Mouse (Mus musculus) kidney, postnatal 4 days (tissue): ENCODE results near the gene Msi2.

Experiments
- DNase-seq, 2 experiments: peaks; one replicate each; pipeline ENCODE4 v3.0.0; 2021; ENCODE audit warnings: mixed read lengths in 2 of 2

The Msi2 gene

DNA sequence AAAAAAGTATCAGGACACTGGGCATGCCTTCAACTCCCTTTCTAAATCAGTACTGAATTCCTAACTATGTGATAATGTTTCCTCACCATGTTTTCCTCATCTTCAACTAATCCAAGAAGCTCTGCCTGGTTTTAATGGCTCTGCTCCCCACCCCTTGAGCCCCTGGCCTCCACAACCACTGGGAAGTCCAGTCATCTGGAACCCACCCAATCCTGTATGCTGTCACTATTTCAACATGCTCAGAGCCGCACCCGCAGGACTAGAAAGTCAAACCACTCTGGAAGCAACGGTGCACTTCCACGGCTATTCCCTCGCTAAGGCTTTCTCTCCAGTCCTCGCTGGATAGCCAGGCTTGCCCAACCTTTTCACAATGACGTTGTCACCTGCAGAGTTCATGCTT lies 106.2 kb downstream of the Msi2 start:
- DNase-seq: no peak

GRCm38 (mm10) chr11:88610809-88611208 lies 107.5 kb downstream of the Msi2 start:
- no peak for DNase-seq

DNA sequence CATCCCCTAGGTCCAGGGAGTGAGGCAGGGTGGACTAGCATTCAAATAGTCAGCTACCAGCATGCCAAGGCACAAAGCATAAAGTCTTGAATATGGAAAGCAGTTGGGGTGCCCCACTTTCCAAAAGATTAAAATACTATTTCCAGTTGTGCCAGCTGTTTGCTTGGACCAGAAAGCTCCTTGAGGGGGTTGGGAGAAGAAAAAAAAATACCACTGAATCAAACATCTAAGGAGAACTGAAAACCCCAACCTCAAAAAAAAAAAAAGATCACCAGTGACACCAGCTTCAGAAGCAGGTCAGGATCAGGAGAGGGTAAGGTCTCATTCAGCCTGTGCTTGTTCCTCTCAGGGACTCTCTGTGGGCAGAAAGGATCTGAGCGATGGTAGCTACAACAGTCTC lies 108.2 kb downstream of the Msi2 start:
- DNase-seq: no peak

DNA sequence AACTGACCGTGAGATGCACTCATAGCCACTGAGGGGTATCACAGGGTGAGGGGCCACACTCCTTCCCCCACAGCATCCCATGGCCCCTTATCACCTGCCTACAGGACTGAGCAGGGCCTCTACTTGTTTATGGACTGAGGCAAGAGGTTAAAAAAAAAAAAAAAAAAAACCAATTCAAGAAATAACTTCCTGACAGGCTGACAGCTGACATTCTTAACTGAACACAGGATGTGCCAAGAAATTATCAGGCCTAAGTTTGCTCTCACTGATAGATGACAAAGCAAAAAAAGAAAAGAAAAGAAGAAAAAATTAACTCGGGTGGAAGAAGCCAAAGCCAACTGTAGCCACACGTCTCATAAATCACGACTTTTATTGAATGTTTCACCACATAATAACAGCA lies 109.7 kb downstream of the Msi2 start:
- no peak for DNase-seq

DNA sequence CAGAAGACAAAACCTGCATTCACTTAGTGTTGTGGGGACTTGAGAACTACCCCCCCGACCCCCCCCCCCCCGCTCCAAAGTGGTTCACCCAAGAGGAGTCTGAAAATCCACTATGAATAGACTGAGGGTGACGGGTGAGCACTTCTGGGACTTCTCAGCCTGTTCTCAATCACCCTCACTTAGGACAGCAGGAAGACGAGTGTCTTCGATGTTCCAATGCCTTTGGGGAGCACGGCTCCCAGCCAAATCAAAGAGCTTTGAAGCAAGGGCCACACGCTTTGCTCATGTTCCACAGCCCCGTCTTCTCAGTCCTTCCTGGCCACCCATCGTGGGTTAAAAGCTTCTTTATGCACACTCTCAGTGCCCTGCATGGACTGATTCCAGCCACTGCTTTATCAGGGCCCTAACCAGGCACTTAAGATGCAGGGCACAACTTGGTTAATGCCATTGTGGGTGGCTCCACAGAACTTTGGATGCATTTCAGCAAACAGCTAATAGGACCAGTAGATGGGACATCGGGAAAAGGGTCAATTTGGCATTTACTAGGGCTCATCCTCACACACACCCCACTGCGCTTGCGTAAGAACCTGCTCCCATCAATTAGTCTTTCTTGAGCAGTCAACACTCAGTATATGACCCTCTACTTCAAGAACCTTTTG lies 110.5 kb downstream of the Msi2 start:
- DNase-seq: no peak

- DNase-seq: no peak
These were observed 112.5 kb downstream of the Msi2 start for GRCm38 (mm10) chr11:88605771-88606170.

GRCm38 (mm10) chr11:88605098-88605525 lies 113.2 kb downstream of the Msi2 start:
- no peak for DNase-seq

GRCm38 (mm10) chr11:88604635-88605034 lies 113.7 kb downstream of the Msi2 start:
- DNase-seq: no peak

- DNase-seq: no peak
These were observed 114.9 kb downstream of the Msi2 start for GRCm38 (mm10) chr11:88603366-88603765.

- no peak for DNase-seq
These were observed 115.7 kb downstream of the Msi2 start for GRCm38 (mm10) chr11:88602471-88603120.

DNA sequence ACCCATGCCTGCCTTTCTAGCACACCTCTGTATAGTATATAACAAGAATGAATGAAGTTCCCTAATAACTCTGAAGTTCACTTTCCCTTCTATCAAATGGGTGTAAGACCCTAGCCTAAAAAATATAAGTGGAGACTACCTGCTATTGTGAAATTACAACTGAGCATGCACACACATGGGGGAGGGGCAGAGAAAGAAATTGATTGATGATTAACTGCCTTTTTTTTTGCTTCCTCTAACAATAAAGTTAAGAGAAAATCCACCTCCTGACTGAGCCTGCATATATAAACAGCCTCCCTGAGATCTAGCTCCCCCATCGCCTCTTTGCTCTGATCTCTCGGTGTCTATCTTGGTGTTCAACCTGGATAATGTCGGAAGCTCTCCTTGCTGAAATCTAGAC lies 118.1 kb downstream of the Msi2 start:
- no peak for DNase-seq

DNA sequence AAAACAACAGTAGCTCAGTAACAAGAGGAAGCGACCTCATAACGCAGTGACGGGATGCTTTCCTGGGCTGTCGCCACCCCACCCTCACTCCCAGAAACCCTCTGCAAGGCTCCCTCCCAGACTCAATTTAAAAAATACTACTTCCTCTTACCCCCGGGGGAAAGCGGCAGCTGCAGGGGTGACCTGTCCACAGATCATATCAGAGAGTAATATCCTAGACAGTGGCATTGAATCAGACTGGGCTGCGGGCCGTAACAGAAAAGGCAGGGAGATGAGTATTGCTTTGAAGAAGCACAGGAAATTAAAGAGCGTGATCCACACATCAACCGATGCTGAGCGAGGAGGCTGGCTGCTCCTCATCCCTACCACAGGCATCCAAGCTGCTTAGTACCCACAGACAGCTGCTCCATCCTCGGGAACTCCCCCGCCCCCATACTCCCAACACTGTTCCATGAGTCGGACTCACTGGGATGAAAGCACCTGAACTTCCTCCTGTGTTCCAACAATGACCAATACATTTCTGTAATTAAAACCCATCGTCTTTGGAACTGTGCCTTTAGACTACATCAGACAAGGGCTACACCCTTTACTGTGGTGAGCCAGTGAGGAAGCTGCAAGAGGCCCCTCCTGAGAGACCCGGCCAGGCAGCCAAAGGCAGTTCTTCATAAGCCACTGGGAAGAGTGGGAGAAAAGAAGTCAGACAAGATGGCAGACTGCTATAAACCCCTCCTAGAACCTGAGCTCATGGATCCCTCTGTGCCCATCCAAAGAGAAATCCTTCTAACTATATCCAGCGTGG lies 118.8 kb downstream of the Msi2 start:
- DNase-seq: peak in 1 of 2 experiments; percentile 65

DNA sequence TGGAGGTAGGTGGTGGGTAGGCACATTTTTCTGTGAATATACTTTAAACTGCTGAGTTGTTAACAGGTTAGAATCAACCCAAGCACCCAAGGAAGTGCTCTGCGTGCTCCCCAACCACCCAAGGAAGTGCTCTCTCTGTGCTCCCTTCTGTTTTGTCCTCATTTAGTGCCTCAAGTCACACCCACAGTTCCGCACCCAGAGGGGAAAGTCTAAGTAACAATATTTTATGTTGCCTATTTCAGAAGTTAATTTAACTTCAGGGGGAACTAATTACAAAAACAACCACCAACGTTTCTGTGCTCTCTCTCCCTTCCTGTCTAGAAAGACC lies 119.5 kb downstream of the Msi2 start:
- no peak for DNase-seq

DNA sequence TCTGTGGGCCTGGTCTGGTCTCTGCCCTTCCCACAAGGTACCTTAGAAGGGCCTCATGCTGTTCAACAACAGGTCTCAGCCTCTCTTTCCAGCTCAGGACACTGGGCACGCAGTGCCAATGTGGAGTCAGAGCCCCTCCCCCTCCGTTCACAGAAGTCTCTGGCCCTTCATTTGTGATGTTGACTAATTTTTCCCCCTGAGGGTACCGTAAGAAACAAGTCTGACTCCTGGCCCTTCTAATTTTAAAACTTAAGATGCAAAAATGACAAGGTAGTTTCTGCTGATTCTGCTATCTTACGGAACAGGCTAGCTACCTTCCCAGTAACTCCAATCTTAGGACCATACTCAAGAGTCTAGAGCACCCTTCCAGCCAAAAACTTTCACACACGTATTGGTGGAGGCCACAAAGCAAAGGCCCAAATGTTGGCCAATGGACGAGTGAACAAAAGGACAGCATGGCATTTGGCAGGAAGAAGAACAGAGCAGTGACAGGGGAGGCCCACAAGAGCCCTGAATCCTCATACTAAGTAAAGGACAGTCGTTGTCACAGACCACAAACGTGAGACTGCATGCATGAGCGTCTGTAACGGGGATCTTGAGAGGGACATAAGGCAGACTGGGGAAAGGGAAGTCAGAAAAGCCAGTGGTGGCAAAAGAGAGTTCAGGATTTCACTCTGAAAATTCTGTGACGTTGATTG lies 120.0 kb downstream of the Msi2 start:
- no peak for DNase-seq

DNA sequence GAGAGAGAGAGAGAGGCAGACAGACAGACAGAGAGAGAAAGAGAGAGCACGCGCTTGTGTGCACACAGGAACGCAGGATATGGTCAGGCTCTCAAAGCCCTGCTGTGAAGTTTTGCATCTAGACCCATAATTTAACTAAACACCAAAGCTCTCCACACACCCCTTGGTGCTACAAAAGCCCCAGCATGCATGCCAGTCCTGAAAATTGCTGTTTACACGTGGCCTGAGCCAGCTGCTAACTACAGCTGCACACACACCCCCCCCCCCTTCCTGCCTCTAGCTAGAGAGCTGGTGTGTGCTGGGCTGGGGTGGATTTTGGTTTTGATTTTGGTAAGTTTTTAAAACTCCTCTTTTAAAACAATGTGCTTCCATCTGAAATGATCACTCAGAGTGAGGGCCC lies 122.7 kb downstream of the Msi2 start:
- peak in 1 of 2 experiments; percentile 66 for DNase-seq

- peak in 1 of 2 experiments; percentile 43 for DNase-seq
These were observed 123.3 kb downstream of the Msi2 start for GRCm38 (mm10) chr11:88594804-88595611.

GRCm38 (mm10) chr11:88594010-88594409 lies 124.3 kb downstream of the Msi2 start:
- peak in 1 of 2 experiments; percentile 47 for DNase-seq

DNA sequence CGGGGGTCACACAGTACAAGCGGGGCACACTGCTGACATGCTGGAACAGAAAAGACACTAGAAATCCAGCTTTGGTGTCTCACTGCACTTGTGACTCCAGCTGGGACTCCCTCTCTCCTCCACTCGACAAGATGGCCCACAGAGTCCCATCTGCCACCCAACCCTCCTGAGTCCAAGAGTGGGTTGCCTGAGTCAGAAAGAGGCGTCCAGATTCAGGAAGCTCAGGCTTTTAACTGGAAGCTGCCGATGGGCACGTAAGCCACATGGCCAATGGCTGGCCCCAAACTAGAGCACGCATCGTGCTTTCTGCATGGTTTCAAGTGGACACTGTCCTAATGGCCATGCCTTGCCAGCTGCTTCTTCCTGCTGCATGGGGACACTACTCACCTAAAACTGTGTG lies 126.2 kb downstream of the Msi2 start:
- DNase-seq: no peak

- DNase-seq: no peak
These were observed 127.7 kb downstream of the Msi2 start for GRCm38 (mm10) chr11:88590647-88591046.

- no peak for DNase-seq
These were observed 128.7 kb downstream of the Msi2 start for GRCm38 (mm10) chr11:88589641-88590040.

DNA sequence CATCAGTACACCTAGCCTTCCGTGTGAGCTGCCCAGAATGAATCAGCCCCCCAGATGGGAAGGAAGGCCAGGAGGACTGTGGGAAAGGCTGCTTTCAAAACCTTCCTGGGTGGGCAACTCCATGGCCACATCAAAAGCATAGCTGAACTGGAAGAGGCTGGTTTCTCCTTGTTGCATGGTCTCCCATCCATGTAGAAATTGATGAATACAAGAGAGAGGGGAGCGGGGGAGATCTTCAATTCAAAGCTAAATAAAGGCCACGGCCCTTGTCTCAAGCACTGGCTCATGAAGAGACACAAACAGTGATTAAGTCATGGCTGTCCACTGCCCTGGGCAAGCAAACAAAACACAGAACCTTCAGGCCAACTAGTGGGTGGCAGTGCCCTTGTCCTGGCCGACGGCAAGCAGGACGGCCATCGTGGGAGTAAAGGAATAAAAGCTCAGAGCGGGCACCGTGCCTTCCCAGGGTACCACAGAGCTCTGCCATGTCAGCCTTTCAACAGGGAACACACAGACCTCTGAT lies 129.6 kb downstream of the Msi2 start:
- peak; percentile 47 to 62 for DNase-seq

GRCm38 (mm10) chr11:88587710-88588109 lies 130.6 kb downstream of the Msi2 start:
- peak in 1 of 2 experiments; percentile 52 for DNase-seq
